Mouse (Mus musculus) liver, adult 2 months (tissue): ENCODE data around the gene Jakmip3.

Experiments
- CTCF ChIP-seq: fragments of 200-500 bp; IDR thresholded peaks from 2 replicates; pipeline ENCODE4 v1.5.1; 2011; ENCODE audit warnings: low read depth, low read length, control low read depth
- POLR2A ChIP-seq: fragments of 200-500 bp; IDR thresholded peaks from 2 replicates; pipeline ENCODE4 v1.6.1; 2011; ENCODE audit warnings: low read length, control low read depth; ENCODE audit not compliant: insufficient read depth; ENCODE audit errors: extremely low read depth

- TF ChIP-seq POLR2A, result no peak
- no peak for TF ChIP-seq CTCF
Measured at GRCm38 (mm10) chr7:139078181-139078580, 137.7 kb downstream of the Jakmip3 start.
